Mouse (Mus musculus) G1E (cell line): ENCODE measurements at regions not wholly inside any gene's neighbourhood (a gene's known extent, or its start where the extent isn't known, plus 50 kb on each side); places are given as distances from the start of the nearest gene placed in this dataset.

ENCODE experiments used
- CTCF ChIP-seq: IDR thresholded peaks from 2 replicates; pipeline ENCODE4 v1.5.1; 2012; ENCODE audit warnings: low read depth, low read length, inconsistent platforms, mixed read lengths
- POLR2AphosphoS5 ChIP-seq: IDR thresholded peaks from 2 replicates; pipeline ENCODE4 v1.6.1; 2012; ENCODE audit warnings: low read depth, low read length, inconsistent platforms; ENCODE audit not compliant: insufficient replicate concordance

- TF ChIP-seq CTCF (no peak), POLR2AphosphoS5 (no peak)
Observed at GRCm38 (mm10) chr1:127124862-127125261, 80.0 kb upstream of the Mgat5 start.
